Comparison of ENCODE assay signal across 1 mouse cellular context in genomic region chr16:45736724-45737123, GRCm38 (mm10).
TF ChIP-seq lines count a peak whose summit lies in the region.

No protein-coding gene starts in this region.

TF ChIP-seq in CH12.LX, 34 proteins besides CTCF, POLR2A, EP300 and RAD21 (continued from another document):
- TF ChIP-seq USF2 (conservative IDR thresholded peaks at IDR 0.05; ENCODE audit: low read depth, low read length) (no peak), ZKSCAN1 (IDR thresholded peaks at IDR 0.05; ENCODE audit: borderline replicate concordance, low read depth, low read length) (no peak), TBP (conservative IDR thresholded peaks at IDR 0.05; ENCODE audit: low read depth, low read length) (no peak)
